Mouse (Mus musculus): ENCODE results near the gene Kmt2c. TPM values are rescaled to one million over a fixed set of nuclear protein-coding genes. Genes with fewer than 3 reads are reported as not detected.
"Not testable (repeated sequence)": the region's sequence is repeated elsewhere in the genome, so short reads cannot be mapped to it uniquely, and the experiment has no call there.

Kmt2c gene
- total RNA-seq, 2 experiments from 2014 or later: 63.9 to 69.4 TPM

DNA sequence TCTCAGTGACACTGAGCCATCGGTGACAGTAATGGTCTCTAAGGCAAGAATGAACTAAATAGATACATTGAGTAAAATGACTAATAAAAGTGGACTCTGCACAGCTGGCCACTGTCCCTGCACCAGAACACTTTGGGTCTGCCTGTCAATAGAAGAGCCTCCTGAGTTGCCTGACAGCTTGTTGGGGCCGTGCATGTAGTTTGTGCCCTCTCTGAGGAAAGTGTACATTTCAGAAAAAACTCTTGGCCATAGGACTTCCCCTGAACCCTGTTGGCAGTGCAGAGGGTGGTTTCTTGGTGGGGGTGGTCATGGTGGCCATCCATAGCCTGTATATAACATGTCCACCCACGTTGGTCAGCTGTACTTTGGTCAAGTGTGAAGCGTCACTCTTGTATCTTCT is 244.1 kb downstream of the Kmt2c start:
- DNase-seq (ENCODE audit: low spot score in 2 of 2): no peak
- intact Hi-C loops (cut with DNase I): no loop called here

GRCm38 (mm10) chr5:25252825-25253544 is 245.6 kb downstream of the Kmt2c start:
- no peak for DNase-seq (ENCODE audit: low spot score in 2 of 2)
- intact Hi-C loops (cut with DNase I): no loop called here

DNA sequence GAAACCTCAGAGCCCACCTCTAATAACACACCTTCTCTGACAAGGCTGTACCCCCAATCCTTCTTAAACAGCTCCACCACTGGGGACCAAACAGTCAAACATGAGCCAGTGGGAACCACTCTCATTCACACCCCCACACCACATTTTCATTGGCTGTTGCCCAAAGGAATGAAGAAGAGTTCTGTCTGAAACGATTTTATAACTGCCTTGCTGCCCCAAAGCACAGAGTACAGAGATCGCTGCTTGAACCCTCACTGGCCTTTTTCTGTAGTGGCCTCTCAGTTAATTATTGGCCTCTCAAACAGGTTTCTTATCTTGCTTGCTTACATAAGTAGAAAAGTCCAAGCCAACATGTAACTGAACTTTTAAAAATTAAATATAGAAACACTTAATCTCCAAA is 246.2 kb downstream of the Kmt2c start:
- intact Hi-C loops (cut with DNase I): no loop called here
- DNase-seq (ENCODE audit: low spot score in 2 of 2): no peak

GRCm38 (mm10) chr5:25247036-25247435 is 251.5 kb downstream of the Kmt2c start:
- no peak for DNase-seq (ENCODE audit: low spot score in 2 of 2)
- intact Hi-C loops (cut with DNase I): no loop called here

GRCm38 (mm10) chr5:25246473-25246865 is 252.1 kb downstream of the Kmt2c start:
- intact Hi-C loops (cut with DNase I): no loop called here
- DNase-seq (ENCODE audit: low spot score in 2 of 2): no peak

DNA sequence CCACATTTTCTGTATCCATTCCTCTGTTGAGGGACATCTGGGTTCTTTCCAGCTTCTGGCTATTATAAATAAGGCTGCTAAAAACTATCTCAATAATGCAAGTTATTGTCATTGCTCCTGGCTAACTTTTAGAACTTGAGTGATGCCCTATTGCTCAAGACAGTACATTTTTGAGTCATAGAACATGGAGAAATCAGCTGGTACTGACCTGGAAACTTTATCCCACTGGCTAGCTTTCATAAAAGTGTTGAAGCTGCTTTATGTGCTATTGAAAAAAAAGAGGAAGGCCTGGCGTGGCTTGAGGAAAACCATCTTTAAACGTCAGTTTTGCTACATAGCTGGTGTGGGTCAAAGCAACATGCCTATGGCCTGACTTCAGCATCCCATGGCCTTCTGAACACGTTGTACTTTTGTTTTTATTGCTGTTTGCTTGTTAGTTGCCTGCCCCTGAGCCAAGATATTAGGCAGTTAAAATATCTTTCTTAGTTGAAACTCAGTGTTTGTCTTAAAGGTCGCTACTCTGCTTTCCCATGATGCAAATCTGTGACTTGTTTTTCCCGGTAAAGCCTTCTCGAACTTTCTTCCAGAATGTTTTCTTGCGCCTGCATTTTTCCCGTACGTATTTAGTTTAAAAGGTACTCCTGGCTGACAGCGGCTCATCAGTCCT is 252.6 kb downstream of the Kmt2c start:
- no peak for DNase-seq (ENCODE audit: low spot score in 2 of 2)
- intact Hi-C loops (cut with DNase I): no loop called here

DNA sequence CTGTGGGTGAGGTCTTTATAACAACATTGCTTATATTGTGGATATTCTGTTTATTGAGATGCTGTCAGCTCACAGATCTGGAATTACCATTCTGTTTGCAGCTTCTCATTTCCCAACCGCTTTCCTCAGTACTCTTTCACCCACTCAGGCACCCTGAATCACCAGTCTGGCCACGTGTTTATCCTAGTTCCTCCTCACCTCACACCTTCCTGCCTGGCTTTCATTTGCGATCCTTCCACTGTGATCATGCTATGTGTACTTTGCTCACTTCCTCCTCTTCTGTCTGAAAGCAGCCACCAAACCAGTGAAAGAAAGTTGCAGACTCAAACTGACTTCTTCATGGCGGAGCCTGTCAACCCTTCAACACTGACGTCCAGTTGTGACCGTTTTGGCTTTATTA is 255.5 kb downstream of the Kmt2c start:
- intact Hi-C loops (cut with DNase I): no loop called here
- no peak for DNase-seq (ENCODE audit: low spot score in 2 of 2)

DNA sequence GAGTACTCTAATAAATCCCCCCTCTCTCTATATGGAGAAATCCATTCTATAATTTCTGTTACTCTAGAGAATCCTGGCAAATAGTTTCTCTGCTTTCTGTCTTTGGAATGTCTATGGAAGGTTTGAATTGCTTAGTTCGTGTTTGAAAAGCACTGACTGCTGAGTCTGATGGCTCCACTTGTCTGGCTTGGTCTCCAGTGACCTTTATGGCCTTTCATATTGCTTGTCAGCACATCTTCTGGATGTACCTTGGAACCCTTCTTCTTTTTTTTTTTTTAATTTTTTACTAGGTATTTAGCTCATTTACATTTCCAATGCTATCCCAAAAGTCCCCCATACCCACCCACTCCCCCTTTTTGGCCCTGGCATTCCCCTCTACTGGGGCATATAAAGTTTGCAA is 274.2 kb downstream of the Kmt2c start:
- intact Hi-C loops (cut with DNase I): not testable (repeated sequence)

DNA sequence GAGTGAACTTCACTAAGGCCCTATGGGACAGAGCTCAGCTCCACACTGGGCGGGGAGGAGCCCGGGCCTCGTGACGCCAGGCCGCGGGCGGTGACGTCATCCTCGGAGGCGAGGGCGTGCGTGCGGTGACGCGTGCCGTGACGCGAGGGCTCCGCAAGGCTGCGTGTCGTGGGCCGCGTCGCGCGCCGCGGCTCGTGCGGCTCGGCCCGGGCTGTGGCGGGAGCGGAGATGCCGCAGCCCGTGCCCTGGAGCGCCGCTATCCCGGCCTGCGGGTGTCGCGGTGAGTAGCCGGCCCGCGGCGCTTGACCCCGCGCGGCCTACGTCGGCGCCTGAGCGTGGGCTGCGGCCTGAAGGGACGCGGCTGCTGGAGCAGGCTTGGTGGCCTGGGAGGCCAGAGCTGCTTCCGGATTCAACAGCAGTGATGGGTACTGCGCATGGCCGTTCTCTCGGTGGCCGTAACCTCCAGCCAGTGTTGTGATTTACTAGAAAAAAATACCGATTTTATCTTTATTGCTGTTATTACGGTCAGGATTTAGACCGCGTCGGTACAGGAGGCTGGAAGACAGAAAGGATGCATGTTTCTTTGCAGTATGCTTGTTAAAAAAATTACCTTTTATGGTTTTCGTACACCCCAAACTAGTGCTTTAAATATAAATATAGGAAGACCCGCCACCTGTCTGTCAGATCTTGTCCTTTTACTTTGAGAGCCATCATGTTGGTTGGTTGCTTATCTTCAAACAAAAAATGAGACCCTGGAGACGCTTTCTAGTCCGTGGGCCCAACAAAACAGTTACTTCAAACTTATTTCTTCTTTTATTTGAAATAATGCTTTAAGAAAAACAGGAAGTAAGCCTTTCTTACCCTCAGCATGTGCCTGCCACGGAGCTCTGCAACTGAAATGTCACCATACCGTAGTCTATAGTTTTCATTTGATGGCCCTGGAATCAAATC is 275.6 kb downstream of the Kmt2c start, which contains the start of gene E130116L18Rik:
E130116L18Rik (minus strand) TSS at position 402 of the 951 bp plus-strand sequence.
- intact Hi-C loops (cut with DNase I): no loop called here
- DNase-seq (ENCODE audit: low spot score in 2 of 2): peak; percentile 89 to 92

More for the DNA sequence above, 274.2 kb downstream of the Kmt2c start:
- not testable (repeated sequence) for DNase-seq (ENCODE audit: low spot score in 2 of 2)

Other genes with a start within 250 kb of the Kmt2c start
- not detected for gene Cct8l1, start 17.3 kb upstream of the Kmt2c start, total RNA-seq (2021)
- 1 to 10 TPM; 4.6 to 5.6 TPM for gene Xrcc2, start 207.0 kb upstream of the Kmt2c start, total RNA-seq (2021)